Mouse (Mus musculus) mesoderm, embryonic 11.5 days (tissue): Measurements from ENCODE around the gene Ppm1e.

ENCODE experiments used
- DNase-seq: peaks from one replicate; pipeline ENCODE4 v3.0.0-alpha.2; 2012; ENCODE audit warnings: low read depth, low spot score

Ppm1e gene

DNA sequence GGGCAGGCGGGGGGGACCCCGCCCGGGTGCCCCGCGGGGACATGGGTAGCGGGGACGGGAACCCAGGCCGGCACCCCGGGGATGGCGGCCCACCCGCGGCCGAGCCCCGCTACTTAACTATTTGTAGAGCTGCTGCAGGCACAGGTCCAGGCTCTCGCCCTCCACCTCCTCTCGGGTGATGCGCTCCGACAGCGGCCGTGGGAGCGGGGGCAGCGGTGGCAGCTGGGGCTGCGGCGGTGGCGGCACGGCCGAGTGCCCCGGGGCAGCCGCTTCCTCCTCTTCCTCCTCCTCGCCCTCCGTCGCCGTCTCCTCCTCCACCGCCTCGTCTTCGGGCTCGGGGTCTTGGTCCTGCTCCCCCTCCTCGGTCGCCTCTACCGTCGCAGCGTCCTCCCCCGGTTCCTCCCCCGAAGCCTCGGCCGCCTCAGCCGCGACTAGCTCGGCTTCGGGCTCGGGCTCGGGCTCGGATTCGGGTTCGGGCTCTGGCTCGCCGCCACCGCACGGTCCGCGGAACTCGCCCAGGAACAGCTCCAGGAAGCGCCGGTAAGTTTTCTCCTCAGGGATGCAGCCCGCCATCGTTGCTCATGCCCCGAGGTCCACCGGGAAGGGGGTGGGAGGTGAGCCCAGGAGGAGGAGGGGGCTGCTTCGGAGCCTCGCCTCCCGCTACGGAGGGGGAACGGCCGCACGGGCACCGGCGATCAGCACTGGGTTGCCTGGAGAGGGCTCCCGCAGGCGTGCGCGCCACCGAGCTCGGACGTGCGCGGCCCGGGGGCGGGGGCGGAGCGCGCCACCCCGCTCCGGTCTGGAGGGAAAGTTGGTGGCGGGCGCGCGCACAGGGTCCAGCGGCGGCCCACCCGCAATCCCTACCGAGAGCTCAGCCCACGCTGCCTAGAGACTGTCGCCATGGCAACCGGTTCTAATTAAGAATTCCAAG lies at the start of gene Ppm1e:
Ppm1e (minus strand) TSS at position 693 of the 931 bp plus-strand sequence.
- DNase-seq, result peak; percentile 90

DNA sequence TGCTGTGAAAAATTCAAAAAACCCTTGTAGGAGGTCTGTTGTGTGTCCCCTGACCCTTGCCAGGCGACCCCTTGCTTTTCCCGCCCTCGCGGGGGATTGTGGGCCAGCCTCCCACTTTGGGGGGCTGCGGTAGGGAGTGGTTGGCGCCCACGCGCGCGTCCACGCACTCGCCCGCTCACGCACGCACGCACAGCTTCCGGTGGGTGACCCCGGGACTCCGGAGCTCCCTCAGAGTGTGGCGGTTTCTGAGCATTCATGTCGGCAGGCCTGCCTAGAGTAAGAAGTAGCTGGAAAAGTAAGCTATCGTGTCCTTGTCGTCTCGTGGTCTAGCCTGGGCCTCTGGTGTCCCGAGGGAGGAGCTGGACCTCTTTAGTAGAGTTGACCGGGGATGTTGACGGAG lies 46.1 kb upstream of the Ppm1e start, which contains the start of the genes Rad51c and Tex14:
Rad51c (minus strand) TSS at position 79 of the 400 bp plus-strand sequence.
Tex14 (plus strand) TSS at position 190 of the 400 bp plus-strand sequence.
- DNase-seq, result no peak

DNA sequence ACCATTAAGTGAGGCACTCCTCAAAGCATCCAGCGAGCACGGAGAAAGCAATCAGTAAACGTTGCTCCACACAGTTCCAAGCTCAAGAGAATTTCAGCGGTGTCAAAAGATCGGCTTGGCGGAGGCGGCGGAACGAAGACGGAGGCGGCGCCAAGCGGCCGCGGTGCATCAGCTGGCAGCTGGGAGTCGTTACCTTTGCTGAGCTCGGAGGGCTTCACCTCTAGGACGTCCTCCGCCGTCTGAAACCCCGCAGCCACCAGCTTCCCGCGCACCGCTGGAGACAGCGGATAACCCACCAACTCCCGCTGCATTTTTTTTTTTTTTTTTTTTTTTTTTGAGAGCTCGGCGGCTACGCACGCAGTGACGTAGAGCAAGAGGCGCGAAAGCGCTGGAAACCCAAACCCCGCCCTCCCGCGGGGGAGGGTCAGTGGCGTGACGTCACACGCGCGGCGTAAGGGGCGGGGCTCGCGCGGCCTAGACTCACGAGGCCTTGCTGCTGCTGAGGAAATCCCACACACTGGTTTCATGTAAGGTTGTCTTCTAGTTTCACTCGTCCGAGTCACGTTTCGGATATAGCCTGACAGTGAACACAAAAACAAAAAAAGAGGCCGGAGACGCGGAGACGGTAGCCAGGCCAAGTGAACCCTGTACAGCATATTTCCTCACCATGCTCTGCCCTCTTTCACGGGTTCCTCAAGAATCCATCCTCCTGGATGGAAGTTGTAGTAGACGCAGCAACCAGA lies 45.5 kb upstream of the Ppm1e start:
- DNase-seq, result peak; percentile 98

GRCm38 (mm10) chr11:87398402-87398801 lies 39.6 kb upstream of the Ppm1e start:
- DNase-seq, result no peak

DNA sequence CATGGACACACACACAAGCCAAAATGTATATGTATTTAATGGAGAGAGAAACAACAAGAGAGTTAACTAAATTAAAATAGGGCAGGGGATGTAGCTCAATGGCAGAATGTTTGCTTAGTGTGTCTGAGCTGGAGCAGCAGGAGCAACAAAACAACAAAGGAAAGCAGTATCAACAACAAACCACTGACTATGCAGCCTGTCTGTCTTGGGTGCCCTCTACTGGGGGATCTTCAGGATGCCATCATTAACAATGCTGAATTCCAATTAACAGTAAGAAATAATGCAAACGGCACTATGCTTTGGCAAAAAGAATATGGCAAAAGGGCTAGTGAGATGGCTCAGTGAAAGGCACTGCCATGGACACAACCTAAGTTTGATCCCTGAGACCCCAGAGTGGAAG lies 35.0 kb upstream of the Ppm1e start:
- DNase-seq, result peak; percentile 18

GRCm38 (mm10) chr11:87385676-87386075 lies 26.9 kb upstream of the Ppm1e start:
- DNase-seq, result no peak

DNA sequence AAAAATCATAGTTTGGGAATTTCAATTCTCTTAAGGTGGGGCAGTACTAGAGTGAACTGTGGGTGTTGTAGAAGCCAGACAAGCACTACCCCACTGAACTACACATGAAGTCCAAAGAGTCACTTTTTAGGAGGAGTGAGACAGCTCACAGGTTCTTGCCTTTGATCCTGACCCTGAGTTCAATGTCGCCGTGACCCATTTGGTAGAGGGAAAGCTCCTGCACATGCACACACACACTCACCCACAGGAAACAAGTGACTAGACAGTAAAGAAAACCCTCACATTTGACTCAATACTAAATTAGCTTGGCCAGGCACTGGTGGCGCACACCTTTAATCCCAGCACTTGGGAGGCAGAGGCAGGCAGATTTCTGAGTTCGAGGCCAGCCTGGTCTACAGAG lies 25.7 kb upstream of the Ppm1e start:
- no peak for DNase-seq

GRCm38 (mm10) chr11:87367865-87368580 lies 9.2 kb upstream of the Ppm1e start:
- peak; percentile 8 for DNase-seq

GRCm38 (mm10) chr11:87367061-87367460 lies 8.2 kb upstream of the Ppm1e start:
- no peak for DNase-seq

- no peak for DNase-seq
Measured at GRCm38 (mm10) chr11:87365120-87365519, 6.3 kb upstream of the Ppm1e start.

DNA sequence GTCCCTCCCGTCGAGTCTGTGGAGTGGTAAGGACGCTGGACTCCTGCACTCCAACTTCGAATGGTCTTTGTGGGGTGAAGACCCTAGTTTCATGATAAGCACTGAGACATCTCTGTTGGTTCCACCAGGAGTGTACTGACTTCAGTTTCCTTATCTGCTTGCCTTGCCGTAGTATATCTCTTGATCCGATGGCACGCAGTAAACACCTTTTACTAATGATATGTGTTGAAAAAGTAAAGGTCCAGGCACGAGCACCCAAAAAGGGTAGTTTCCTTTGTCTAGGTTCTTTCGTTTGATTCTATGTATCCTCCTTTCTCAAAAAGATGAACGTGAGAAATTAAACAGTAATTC lies 414 bp upstream of the Ppm1e start:
- DNase-seq, result no peak

DNA sequence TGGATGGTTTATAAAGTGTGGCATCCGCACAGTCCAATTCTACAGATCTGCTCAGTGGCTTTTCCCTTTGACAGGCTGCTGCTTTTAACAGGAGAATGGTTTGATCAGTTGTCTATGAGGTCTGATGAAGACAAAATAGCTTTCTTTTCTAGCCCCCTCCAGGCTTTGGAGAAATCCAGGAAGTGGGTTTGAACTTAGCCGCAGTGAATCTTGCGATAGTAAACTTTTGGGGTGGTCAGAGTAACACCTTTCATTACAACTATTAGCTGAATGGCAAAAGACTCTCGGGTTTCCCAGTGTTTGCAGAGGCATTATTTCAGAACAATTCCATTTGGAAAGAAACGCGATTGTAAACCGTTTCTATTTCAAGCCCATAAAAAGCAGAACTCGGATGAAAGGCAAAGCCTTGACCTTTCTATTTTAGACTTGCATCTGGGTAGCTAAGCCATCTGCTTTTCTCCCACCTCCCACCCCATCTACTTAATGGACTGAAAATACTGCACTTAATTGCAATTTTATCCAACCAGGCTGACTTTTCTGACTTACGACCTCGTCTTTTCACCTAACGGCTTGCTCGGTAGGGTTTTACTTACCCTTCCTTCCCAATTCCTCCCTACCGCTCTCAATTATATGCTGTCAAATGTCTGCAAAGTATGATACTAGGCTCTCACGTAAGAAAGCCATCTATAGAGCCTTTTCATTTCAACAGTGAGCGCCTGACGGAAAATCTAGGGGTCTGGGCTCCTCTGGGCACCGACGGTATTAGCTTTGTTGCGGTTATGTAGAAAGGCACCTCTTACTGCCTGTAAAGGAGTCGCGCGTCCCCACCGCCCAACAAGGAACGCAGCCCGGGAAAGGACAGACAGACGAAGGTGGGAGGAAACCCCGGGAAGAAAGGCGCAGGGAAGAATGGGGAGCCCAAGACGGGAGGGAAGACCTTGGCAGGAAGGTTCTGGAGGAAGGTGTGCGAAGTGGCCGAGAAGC lies 1.2 kb downstream of the Ppm1e start:
- DNase-seq, result peak; percentile 11

- no peak for DNase-seq
Measured at GRCm38 (mm10) chr11:87354861-87355260, 4.0 kb downstream of the Ppm1e start.

- DNase-seq, result no peak
Measured at GRCm38 (mm10) chr11:87353646-87354170, 5.1 kb downstream of the Ppm1e start.

DNA sequence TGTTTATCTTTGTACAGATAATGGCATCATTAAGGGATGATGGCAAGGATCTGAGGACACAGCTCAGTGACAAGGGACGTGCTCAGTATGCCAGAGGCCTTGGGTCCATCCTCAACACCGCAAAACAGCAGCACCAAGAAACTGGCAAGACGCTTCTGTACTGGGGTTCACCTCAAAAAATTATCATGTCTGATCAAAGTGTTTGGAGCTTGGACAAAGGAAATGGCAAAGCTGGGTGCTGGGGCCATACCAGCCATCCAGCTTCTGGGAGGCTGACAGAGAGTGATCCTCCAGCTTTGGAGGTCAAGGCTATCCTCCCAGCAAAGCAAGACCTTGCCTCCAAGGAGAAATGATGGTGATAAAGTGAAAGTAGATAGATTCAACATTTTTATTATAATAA lies 32.4 kb downstream of the Ppm1e start:
- no peak for DNase-seq

GRCm38 (mm10) chr11:87322558-87322957 lies 36.3 kb downstream of the Ppm1e start:
- DNase-seq, result no peak

DNA sequence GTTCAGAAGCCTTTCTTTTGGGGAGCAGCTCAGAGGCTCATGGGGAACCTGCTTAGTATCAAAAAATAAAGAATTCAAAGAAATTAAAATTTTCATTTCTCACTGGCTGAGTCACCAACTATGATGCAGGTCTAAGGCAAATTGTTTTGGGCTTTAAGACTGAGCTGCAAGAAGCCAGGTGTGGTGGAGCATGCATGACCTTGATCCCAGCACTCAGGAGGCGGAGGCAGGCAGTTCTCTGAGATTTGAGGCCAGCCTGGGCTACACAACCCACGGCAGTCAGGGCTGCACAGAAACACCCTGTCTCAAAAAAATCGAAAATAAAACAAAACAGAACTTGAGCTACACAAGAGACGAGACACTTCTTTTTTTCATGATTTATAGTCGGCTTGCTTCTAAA lies 38.8 kb downstream of the Ppm1e start:
- DNase-seq, result no peak

- DNase-seq, result no peak
Measured at GRCm38 (mm10) chr11:87318956-87319708, 39.7 kb downstream of the Ppm1e start.

GRCm38 (mm10) chr11:87313533-87313932 lies 45.3 kb downstream of the Ppm1e start:
- no peak for DNase-seq

GRCm38 (mm10) chr11:87310309-87310708 lies 48.5 kb downstream of the Ppm1e start:
- DNase-seq, result no peak
